In the genomic region with DNA sequence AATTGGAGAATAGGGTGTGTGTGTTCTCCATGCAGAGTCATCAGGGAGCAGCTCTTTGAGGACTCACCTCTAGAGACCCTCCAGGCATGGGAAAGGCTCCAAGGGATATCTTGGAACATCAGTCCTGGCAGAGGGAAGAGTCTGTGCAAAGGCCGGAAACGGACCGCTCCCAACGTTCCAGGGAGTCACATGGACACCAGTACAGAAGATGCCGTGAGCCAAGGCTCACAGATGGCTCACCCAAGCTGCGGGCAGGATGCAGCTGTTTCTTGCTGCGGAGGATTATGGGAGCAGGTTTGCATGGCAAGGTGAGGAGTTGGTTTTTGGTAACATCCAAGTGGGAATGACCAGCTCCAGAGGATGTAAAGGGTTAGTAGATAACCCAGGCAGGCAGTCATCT, we compare ENCODE assay signal across 30 mouse cellular contexts. TPM values are rescaled to one million over a fixed set of nuclear protein-coding genes. Genes with fewer than 3 reads are reported as not detected.
DNase-seq lines count a peak whose midpoint lies in the region; ATAC-seq and TF ChIP-seq lines count a peak whose summit lies in the region.
"Had no signal": no experiment of that assay in that cellular context is flagged by ENCODE, and none has a peak within 500 bp of the region (broad histone marks: within the 10 kb centered on the region; RNA-seq: fewer than 3 reads in every experiment).

No protein-coding gene starts in this region.

- H3K27me3 ChIP-seq in heart, embryonic 12.5 days (replicated peaks), result 0 out of 2 replicates have a peak, but pooled peaks cover 6% of the 10 kb centered on the region
- 0 out of 2 replicates have a peak, but pooled peaks cover 3% of the 10 kb centered on the region for H3K27me3 ChIP-seq in lung, postnatal 0 days (replicated peaks; ENCODE audit: insufficient read depth, low read length)

- no peak overlapping the region for H3K9ac ChIP-seq in heart, embryonic 12.5 days
- H3K9ac ChIP-seq in lung, postnatal 0 days (replicated peaks; ENCODE audit: low read depth), result no peak overlapping the region
- H3K9ac ChIP-seq: embryonic facial prominence, embryonic 15.5 days; hindbrain, embryonic 13.5 days had no signal

- WGBS in heart, embryonic 12.5 days, result 89% methylated on average over 7 of the region's 7 CpGs
- 88% methylated on average over 7 of the region's 7 CpGs for WGBS in lung, postnatal 0 days

- no peak overlapping the region for H3K4me3 ChIP-seq in heart, embryonic 12.5 days
- H3K4me3 ChIP-seq in lung, postnatal 0 days (ENCODE audit: low read depth, low read length), result no peak overlapping the region
- H3K4me3 ChIP-seq: embryonic facial prominence, embryonic 15.5 days; erythroblast, embryonic 14.5 days; forebrain, embryonic 10.5 days; heart, embryonic 10.5 days; hindbrain, embryonic 13.5 days had no signal

- no peak for TF ChIP-seq CTCF in lung, postnatal 0 days (IDR thresholded peaks at IDR 0.05)

- TF ChIP-seq EP300 in lung, postnatal 0 days (IDR thresholded peaks at IDR 0.05), result no peak

- 0 out of 2 replicates have a peak, but pooled peaks cover 3% of the 10 kb centered on the region for H3K9me3 ChIP-seq in heart, embryonic 12.5 days (replicated peaks)
- H3K9me3 ChIP-seq in lung, postnatal 0 days (ENCODE audit: low read length), result no peaks in the 10 kb centered on the region
- H3K9me3 ChIP-seq: embryonic facial prominence, embryonic 15.5 days; forebrain, embryonic 10.5 days; heart, embryonic 10.5 days; hindbrain, embryonic 13.5 days had no signal

- no peak overlapping the region for H3K4me2 ChIP-seq in heart, embryonic 12.5 days
- no peak overlapping the region for H3K4me2 ChIP-seq in lung, postnatal 0 days (replicated peaks; ENCODE audit: low read depth, low read length)
- H3K4me2 ChIP-seq: embryonic facial prominence, embryonic 15.5 days; hindbrain, embryonic 13.5 days had no signal

- no peak for ATAC-seq in heart, embryonic 12.5 days (ENCODE audit: insufficient number of reproducible peaks, low FRiP score)
- no peak for ATAC-seq in lung, postnatal 0 days
- ATAC-seq: forebrain, embryonic 14.5 days; hindbrain, postnatal 0 days had no signal

- DNase-seq in gastrocnemius, postnatal 10 days, result peak; percentile 6
- no peak for DNase-seq in gastrocnemius, adult 8-10 months (ENCODE audit: low spot score in 2 of 2)
- peak; percentile 29 for DNase-seq in heart, adult 8-10 months (ENCODE audit: low spot score)
- peak; percentile 7 for DNase-seq in lung, postnatal 0 days (ENCODE audit: low spot score)
- DNase-seq in lung, adult 18-20 months, result no peak
- DNase-seq in urinary bladder, postnatal 4 days (ENCODE audit: low spot score in 2 of 2), result peak; percentile 21 to 56
- no peak for DNase-seq in urinary bladder, postnatal 10 days (ENCODE audit: low spot score)
- DNase-seq: adrenal gland, postnatal 10 days; cerebellum, adult 11 months; cerebellum, adult 8-10 months; cerebellum, postnatal 14 days; embryo, embryonic 11 days had no signal

- H3K36me3 ChIP-seq in heart, embryonic 12.5 days, result no peaks in the 10 kb centered on the region
- H3K36me3 ChIP-seq in lung, postnatal 0 days (ENCODE audit: insufficient read depth, low read length), result no peaks in the 10 kb centered on the region
- H3K36me3 ChIP-seq: embryonic facial prominence, embryonic 15.5 days; forebrain, embryonic 10.5 days; heart, embryonic 10.5 days; hindbrain, embryonic 13.5 days had no signal

- no peak overlapping the region for H3K27ac ChIP-seq in heart, embryonic 12.5 days (ENCODE audit: poor library complexity, severe bottlenecking)
- no peak overlapping the region for H3K27ac ChIP-seq in lung, postnatal 0 days (ENCODE audit: low read length)
- H3K27ac ChIP-seq: forebrain, embryonic 10.5 days; heart, embryonic 10.5 days; hindbrain, embryonic 13.5 days; hindbrain, postnatal 0 days had no signal

- peaks cover 24% of the 10 kb centered on the region for H3K4me1 ChIP-seq in heart, embryonic 12.5 days (replicated peaks)
- peaks cover 8% of the 10 kb centered on the region; the same call in 1 of the 2 replicates for H3K4me1 ChIP-seq in lung, postnatal 0 days (ENCODE audit: insufficient read depth, low read depth, low read length)

RNA-seq across cellular contexts. Expression of a gene that starts 3.9 kb away (rescaled TPM):
- not detected for total RNA-seq in gastrocnemius, postnatal 10 days (2021)
- not detected for total RNA-seq in gastrocnemius, adult 8-10 months (2022)
- total RNA-seq in heart, adult 8-10 months (2022), result not detected
- polyA plus RNA-seq in heart, embryonic 12.5 days (2016; fragmentation: Nextera tagmentation; extraction: Ambion mirVana), result not detected in 2 replicates
- polyA plus RNA-seq in lung, postnatal 0 days (2015; fragmentation: Nextera tagmentation; extraction: Ambion mirVana), result not detected in 2 replicates
- total RNA-seq: adrenal gland, postnatal 10 days; adrenal gland, postnatal 4 days; common myeloid progenitor, adult 5-6 weeks; hematopoietic stem cell, adult 5-6 weeks; hindbrain, postnatal 0 days; MEL had no signal
- polyA plus RNA-seq: brain, embryonic 14.5 days; C2C12; embryonic facial prominence, embryonic 11.5 days; embryonic facial prominence, embryonic 15.5 days; erythroblast, embryonic 14.5 days; forebrain, embryonic 10.5 days; forebrain, embryonic 14.5 days; gonadal fat pad, adult 2 months; heart, embryonic 10.5 days; heart, embryonic 16.5 days; hindbrain, embryonic 13.5 days; hindbrain, postnatal 0 days; intestine, embryonic 14.5 days had no signal

RNA-seq across cellular contexts. Expression of a gene that starts 6.5 kb away (rescaled TPM):
- under 1 TPM; 0.50 to 0.70 TPM for total RNA-seq in gastrocnemius, postnatal 10 days (2021)
- under 1 TPM in 1 of 4 experiments, not detected in 3; 0.05 TPM for total RNA-seq in gastrocnemius, adult 8-10 months (2022)
- total RNA-seq in heart, adult 8-10 months (2022), result 1 to 10 TPM in 1 of 4 experiments, under 1 TPM in 3; 0.71 to 1.7 (median 0.87) TPM
- 39.9 and 41.0 TPM in 2 replicates for polyA plus RNA-seq in heart, embryonic 12.5 days (2016; fragmentation: Nextera tagmentation; extraction: Ambion mirVana)
- 2.3 and 2.6 TPM in 2 replicates for polyA plus RNA-seq in lung, postnatal 0 days (2015; fragmentation: Nextera tagmentation; extraction: Ambion mirVana)
- total RNA-seq: common myeloid progenitor, adult 5-6 weeks; hematopoietic stem cell, adult 5-6 weeks; MEL had no signal
- polyA plus RNA-seq: erythroblast, embryonic 14.5 days had no signal

Comparison
In these comparisons a context has a peak if more than half of its experiments do, and no peak if none do; other contexts are left out.
1. DNase-seq: peak in gastrocnemius, postnatal 10 days (single experiment), heart, adult 8-10 months (single experiment), lung, postnatal 0 days (single experiment) and urinary bladder, postnatal 4 days (2 of 2); none in gastrocnemius, adult 8-10 months (0 of 2), lung, adult 18-20 months (0 of 2) and urinary bladder, postnatal 10 days (single experiment).